Mouse (Mus musculus): ENCODE results near the gene Tmem164.

Tmem164 gene

GRCm38 (mm10) chrX:142748574-142748973 is 67.4 kb downstream of the Tmem164 start:
- in situ Hi-C loops (cut with MseI, MboI) = no loop called here

- in situ Hi-C loops (cut with MseI, MboI) = no loop called here
Observed at GRCm38 (mm10) chrX:142750775-142751174, 69.6 kb downstream of the Tmem164 start.

- in situ Hi-C loops (cut with MseI, MboI) = no loop called here
Observed at GRCm38 (mm10) chrX:142755542-142755941, 74.3 kb downstream of the Tmem164 start.

GRCm38 (mm10) chrX:142760415-142760814 is 79.2 kb downstream of the Tmem164 start:
- in situ Hi-C loops (cut with MseI, MboI) = no loop called here

DNA sequence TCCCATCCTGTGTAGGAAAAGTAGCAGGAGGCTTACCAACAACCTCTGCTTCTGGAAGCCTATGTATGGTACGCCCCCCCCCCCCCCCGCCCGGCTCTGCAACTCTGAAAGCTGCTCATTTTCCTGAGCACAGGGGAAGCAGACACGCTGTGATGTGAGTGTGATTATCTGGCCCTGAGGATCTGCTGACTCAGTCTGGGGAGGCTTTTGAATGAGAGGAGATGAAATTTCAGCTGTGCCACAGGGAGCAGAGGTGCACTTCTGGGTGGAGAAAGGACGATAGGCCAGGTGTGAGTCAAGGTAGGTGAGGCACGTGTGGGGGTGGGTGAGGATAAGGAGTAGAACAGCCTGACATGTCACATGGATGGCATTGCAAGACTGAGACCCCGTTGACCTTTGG is 82.1 kb downstream of the Tmem164 start:
- in situ Hi-C loops (cut with MseI, MboI) = no loop called here

GRCm38 (mm10) chrX:142769698-142770097 is 88.5 kb downstream of the Tmem164 start:
- in situ Hi-C loops (cut with MseI, MboI) = no loop called here

DNA sequence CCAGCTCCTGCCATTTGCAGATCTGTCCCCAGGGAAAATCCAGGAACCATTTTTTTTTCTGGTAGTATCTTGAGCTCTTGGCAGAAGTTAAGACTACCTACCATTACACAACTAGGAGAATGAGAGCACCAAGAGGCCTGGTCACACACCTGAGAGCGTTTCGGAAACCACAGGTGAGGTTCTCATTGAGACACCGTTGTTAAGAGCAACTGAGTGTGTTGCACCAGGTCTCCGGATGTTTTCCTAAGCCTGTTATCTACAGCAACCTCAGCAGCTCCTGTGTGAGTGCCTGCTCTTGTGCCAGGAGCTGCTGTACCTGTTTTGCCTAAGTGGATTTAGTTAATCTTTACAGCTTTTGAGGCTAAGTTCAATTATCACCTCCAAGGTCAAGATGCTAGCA is 92.5 kb downstream of the Tmem164 start:
- in situ Hi-C loops (cut with MseI, MboI) = no loop called here

- in situ Hi-C loops (cut with MseI, MboI) = no loop called here
Observed at GRCm38 (mm10) chrX:142776131-142776530, 94.9 kb downstream of the Tmem164 start.

- in situ Hi-C loops (cut with MseI, MboI) = no loop called here
Observed at GRCm38 (mm10) chrX:142778638-142779037, 97.4 kb downstream of the Tmem164 start.

DNA sequence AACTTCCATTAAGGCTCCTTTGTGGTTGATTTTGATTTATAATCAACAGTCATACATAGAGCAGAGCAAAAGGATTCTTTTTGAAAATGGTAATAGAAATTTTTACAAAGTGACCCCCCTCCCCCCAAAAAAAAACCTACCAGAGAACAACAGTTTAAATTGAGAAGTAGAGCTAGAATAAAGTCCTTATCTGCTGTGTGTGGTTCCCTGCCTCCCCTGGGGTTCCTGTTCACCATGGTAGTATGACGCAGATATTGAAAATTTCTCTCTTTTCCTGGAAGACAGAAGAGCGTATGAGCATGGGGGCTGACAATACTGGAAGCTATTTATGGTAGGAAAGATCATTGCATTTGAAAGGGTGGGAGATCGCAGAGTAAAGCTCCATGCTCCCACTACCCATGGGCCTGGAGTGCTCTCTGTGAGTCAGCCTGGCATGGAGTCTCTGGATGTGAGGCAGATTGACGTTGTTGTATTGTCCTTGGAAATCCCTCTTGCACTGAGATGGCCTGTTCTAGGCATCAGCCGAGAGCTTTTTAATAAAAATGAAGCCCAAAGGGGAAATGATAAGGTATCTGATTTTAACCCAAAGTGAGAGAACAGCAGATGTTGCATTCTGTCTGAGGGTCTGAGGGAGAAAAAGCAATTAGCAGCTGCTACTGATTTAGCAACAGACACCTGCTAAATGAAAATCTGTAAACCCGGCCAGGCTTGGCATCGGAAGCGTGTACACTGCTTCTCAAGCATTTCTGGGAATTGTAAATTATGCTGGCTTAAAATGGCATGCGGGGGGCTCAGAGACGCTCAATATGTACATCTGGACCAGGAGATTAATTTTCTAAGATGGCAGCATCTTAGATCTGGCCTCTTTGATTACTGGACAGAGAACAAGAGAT is 105.2 kb downstream of the Tmem164 start:
- in situ Hi-C loops (cut with MseI, MboI) = no loop called here

DNA sequence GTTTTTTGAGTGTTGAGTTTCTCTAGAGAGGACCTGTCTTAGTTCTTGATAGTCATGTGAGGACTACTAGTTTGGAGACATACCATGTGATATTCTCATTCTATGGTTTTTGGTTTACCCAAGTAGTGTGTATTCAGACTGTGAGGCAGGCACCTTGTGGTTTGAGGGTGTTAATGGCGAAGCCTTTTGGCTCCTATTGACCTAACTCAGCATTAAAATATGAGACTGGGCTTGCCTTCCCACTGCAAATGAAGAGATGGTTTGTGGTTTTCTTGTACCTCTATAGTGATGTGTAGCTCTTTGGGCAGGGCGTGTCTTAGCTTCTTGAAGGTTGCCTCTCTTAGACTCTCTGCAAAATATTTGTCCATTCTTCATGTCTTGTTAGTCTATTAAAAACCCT is 111.0 kb downstream of the Tmem164 start:
- in situ Hi-C loops (cut with MseI, MboI) = no loop called here

DNA sequence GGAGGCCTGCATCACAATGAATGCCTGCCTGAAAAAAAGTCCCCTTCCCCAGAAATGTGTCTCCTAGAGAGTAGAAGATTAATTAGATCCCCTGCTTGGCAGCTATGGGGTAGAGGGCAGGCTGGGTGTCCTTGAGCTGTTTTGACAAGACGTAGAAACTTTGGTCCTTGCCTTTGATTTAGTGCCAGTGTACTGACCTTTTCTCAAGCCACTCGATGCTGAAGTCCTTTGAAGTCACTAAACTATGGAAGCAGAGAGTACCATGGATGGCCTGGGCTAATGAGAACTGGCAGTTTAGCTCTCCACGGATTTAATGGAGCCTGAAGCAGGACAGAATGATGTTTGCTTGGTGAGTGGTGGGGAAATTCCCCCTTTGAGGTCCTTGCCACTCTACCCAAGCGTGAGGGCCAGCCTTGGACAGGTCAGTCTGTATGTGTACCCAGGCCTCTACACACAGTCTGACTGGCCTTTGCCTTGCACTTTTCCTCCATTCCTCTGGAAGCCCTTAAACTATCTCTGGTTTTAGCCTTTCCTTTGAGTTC is 112.9 kb downstream of the Tmem164 start:
- in situ Hi-C loops (cut with MseI, MboI) = no loop called here

DNA sequence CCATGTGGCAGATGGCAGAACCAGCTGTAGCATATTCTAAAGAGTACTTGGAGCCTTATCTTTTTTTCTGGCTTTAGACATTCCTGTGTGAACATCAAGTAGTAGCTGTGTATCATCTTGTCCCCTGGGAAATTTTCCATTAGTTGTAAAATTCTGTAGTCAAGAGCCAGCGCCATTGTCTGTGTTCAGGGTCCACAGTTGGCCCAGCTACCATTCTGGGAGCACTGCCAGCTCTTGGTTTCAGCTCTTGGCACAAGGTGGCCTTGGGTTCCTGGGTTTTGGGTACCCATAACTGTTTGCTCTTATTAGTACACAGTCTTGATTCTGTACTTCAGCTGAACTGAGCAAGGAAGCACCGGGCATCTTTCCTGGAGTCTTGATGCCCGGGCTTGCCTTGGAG is 123.4 kb downstream of the Tmem164 start:
- in situ Hi-C loops (cut with MseI, MboI) = loop anchor here (10.0 to 25.0 kb wide), 2 partner anchors 250 to 633 kb away; no protein-coding TSS in a partner anchor

- in situ Hi-C loops (cut with MseI, MboI) = loop anchor here (5.0 to 25.0 kb wide), 3 partner anchors 251 to 631 kb away; no protein-coding TSS in a partner anchor
Observed at GRCm38 (mm10) chrX:142806126-142806525, 124.9 kb downstream of the Tmem164 start.

GRCm38 (mm10) chrX:142806620-142807061 is 125.4 kb downstream of the Tmem164 start:
- in situ Hi-C loops (cut with MseI, MboI) = loop anchor here (5.0 to 25.0 kb wide), 3 partner anchors 252 to 631 kb away; no protein-coding TSS in a partner anchor

GRCm38 (mm10) chrX:142808411-142808810 is 127.2 kb downstream of the Tmem164 start:
- in situ Hi-C loops (cut with MseI, MboI) = loop anchor here (5.0 to 25.0 kb wide), 3 partner anchors 254 to 629 kb away; no protein-coding TSS in a partner anchor

- in situ Hi-C loops (cut with MseI, MboI) = loop anchor here in 1 of 2 experiments (25.0 kb wide), 1 partner anchor 624 kb away; no protein-coding TSS in a partner anchor
Observed at GRCm38 (mm10) chrX:142813146-142813545, 131.9 kb downstream of the Tmem164 start.

GRCm38 (mm10) chrX:142818057-142818682 is 137.0 kb downstream of the Tmem164 start:
- in situ Hi-C loops (cut with MseI, MboI) = loop anchor here in 1 of 2 experiments (25.0 kb wide), 1 partner anchor 619 kb away; no protein-coding TSS in a partner anchor

DNA sequence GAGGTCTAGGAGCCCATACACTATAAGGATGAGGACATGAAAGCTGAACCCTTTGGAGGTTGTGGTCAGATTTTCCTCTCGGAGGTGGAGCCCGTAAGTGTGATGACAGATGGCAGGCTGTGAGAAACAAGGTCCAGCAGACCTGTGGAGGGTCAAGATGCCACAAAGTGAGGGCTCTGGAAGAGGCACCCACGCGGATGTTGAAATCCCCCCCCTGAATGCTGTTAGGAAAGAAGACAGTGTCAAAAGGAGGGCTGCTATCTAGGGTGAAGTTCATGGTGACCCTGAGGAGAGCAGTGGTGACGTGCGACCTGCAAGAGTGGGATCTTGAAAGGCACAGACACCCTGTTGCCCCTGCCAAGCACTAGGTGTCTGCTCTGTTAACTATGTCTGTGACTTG is 140.0 kb downstream of the Tmem164 start:
- in situ Hi-C loops (cut with MseI, MboI) = loop anchor here (5.0 to 25.0 kb wide), 2 partner anchors 231 to 616 kb away; no protein-coding TSS in a partner anchor

- in situ Hi-C loops (cut with MseI, MboI) = loop anchor here (5.0 to 25.0 kb wide), 2 partner anchors 230 to 615 kb away; no protein-coding TSS in a partner anchor
Observed at GRCm38 (mm10) chrX:142821846-142822245, 140.6 kb downstream of the Tmem164 start.

- in situ Hi-C loops (cut with MseI, MboI) = loop anchor here in 1 of 2 experiments (25.0 kb wide), 1 partner anchor 612 kb away; no protein-coding TSS in a partner anchor
Observed at GRCm38 (mm10) chrX:142825309-142825708, 144.1 kb downstream of the Tmem164 start.

- in situ Hi-C loops (cut with MseI, MboI) = loop anchor here in 1 of 2 experiments (25.0 kb wide), 1 partner anchor 610 kb away; no protein-coding TSS in a partner anchor
Observed at GRCm38 (mm10) chrX:142827644-142828043, 146.4 kb downstream of the Tmem164 start.
